Mouse (Mus musculus): ENCODE results near the gene Txndc5.

- no peak for TF ChIP-seq CTCF (IDR thresholded peaks at IDR 0.05; ENCODE audit: low read depth)
- TF ChIP-seq EP300 (IDR thresholded peaks at IDR 0.05; ENCODE audit: low read depth): no peak
Measured at GRCm38 (mm10) chr13:38511979-38512378, 16.6 kb downstream of the Txndc5 start.

Data from liver, postnatal 0 days (tissue).